Mouse (Mus musculus) lung, embryonic 15.5 days (tissue): Measurements from ENCODE around the gene Lrmda. TPM values are rescaled to one million over a fixed set of nuclear protein-coding genes. Genes with fewer than 3 reads are reported as not detected.

Source experiments
- ATAC-seq: fragments of 200-750 bp; cut with Nextera tagmentation; 2 replicates; pipeline ENCODE4 v1.8.0; 2017; ENCODE audit warnings: moderate number of reproducible peaks, borderline replicate concordance; ENCODE audit not compliant: low FRiP score, low TSS enrichment; ENCODE audit errors: extremely low read depth
- H3K27ac ChIP-seq: fragments of 300-500 bp; sonication (generic); 2 replicates; pipeline ENCODE4 v1.5.1; 2015; ENCODE audit warnings: moderate library complexity, mild to moderate bottlenecking, inconsistent platforms
- H3K27me3 ChIP-seq: fragments of 300-500 bp; sonication (generic); 2 replicates; pipeline ENCODE4 v1.6.1; 2015; ENCODE audit warnings: inconsistent platforms
- H3K36me3 ChIP-seq: fragments of 300-500 bp; sonication (generic); 2 replicates; pipeline ENCODE4 v1.6.1; 2015; ENCODE audit warnings: inconsistent platforms
- H3K4me1 ChIP-seq: fragments of 300-500 bp; sonication (generic); 2 replicates; pipeline ENCODE4 v1.6.1; 2015; ENCODE audit warnings: inconsistent platforms
- H3K4me2 ChIP-seq: fragments of 300-500 bp; sonication (generic); 2 replicates; pipeline ENCODE4 v1.6.1; 2015; ENCODE audit warnings: inconsistent platforms, mild to moderate bottlenecking, moderate library complexity
- H3K4me3 ChIP-seq: fragments of 300-500 bp; sonication (generic); 2 replicates; pipeline ENCODE4 v1.5.1; 2015; ENCODE audit warnings: mild to moderate bottlenecking, inconsistent platforms
- H3K9ac ChIP-seq: fragments of 300-500 bp; sonication (generic); 2 replicates; pipeline ENCODE4 v1.6.1; 2015; ENCODE audit warnings: inconsistent platforms
- H3K9me3 ChIP-seq: fragments of 300-500 bp; sonication (generic); 2 replicates; pipeline ENCODE4 v1.6.1; 2016; ENCODE audit warnings: inconsistent platforms
- WGBS: fragments of 180-500 bp; shearing (Covaris S2); methylation state at CpG from one replicate; pipeline ENCODE4 v1.1.7; 2015; 5-methylcytosine and 5-hydroxymethylcytosine counted together
- polyA plus RNA-seq: library from polyadenylated mRNA; unstranded; fragments of >200 nt; fragmentation: Nextera tagmentation; extraction: Ambion mirVana; gene quantifications from 2 replicates; pipeline ENCODE4 v1.2.1, GENCODE M21; 2015

Lrmda gene
- polyA plus RNA-seq, 1 experiment from 2014 or later, result 0.39 TPM

- Histone ChIP-seq H3K4me1 (peaks cover 29% of the 10 kb centered on the region), H3K9me3 (no peaks in the 10 kb centered on the region), H3K27ac (no peak overlapping the region), H3K4me2 (no peak overlapping the region), H3K9ac (no peak overlapping the region), H3K4me3 (no peak overlapping the region), H3K27me3 (no peaks in the 10 kb centered on the region), H3K36me3 (no peaks in the 10 kb centered on the region)
- ATAC-seq, result no peak
Measured at GRCm38 (mm10) chr14:22712388-22712787, 692.9 kb downstream of the Lrmda start.

DNA sequence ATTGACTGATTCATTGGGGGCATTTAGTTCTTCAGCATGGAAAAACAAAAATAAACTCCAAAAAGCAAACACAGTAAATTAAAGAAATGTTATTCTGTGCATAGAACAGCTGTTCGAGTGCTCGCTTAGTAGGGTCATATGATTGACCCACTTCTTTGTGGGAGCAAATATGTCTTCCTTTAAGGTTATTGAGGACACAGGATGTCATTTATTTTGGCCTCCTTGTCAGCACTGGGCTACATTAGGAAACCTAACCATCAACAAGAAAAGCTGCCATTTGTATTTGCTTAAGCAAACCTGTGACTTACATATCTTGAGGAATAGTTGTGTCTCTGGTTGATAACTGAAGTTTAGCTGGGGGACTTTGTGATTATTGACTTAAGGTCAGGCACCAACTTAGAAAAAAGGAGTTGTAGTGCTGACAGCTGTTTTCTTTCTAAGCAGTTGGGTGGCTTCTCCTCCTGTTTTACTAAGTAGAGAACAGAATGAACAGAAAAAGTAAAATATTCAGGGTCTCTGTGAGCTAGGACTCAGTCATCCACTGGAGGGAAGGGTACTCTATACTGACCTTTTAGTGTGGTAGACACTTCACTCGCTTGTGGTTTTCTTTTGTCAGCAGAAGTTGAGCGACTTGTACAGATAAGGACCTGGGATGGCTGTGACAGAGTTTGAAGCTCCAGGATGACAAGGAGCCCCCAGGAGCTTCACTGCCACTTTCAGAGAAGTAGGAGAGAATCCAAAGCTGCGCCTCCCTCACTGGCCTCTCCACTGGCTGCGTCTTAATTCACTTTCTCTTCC is 696.3 kb downstream of the Lrmda start:
- no peak overlapping the region for H3K9ac ChIP-seq
- no peaks in the 10 kb centered on the region for H3K36me3 ChIP-seq
- no peaks in the 10 kb centered on the region for H3K9me3 ChIP-seq
- WGBS, result 38% methylated on average over 6 of the region's 6 CpGs
- H3K27me3 ChIP-seq, result no peaks in the 10 kb centered on the region
- peaks cover 22% of the 10 kb centered on the region; the same call in 1 of the 2 replicates for H3K4me1 ChIP-seq
- peak overlapping the region; percentile 29; the same call in 1 of the 2 replicates for H3K27ac ChIP-seq
- no peak overlapping the region for H3K4me3 ChIP-seq
- ATAC-seq, result 0 out of 2 replicates have a peak, but pooled peaks have one; percentile 44
- H3K4me2 ChIP-seq, result no peak overlapping the region

DNA sequence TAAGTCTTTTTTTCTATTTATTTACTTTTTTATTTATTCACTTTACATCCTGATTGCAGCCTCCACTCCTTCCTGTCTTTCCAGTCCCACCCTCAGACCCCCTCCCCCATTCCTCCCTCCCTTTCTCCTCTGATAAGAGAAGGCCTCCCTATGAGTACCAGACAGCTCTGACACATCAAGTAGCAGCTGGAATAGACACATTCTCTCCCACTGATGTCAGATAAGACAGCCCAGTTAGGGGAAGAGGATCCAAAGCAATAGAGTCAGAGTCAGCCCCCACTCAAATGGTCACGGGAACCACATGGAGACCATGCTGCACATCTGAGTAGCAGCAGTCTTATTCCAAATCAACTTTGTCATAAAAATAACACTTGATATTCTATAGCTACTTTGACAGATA is 700.5 kb downstream of the Lrmda start:
- 47% methylated on average over 1 of the region's 1 CpGs for WGBS
- Histone ChIP-seq H3K27ac (peak overlapping the region; percentile 31; the same call in 1 of the 2 replicates), H3K27me3 (no peaks in the 10 kb centered on the region), H3K4me3 (no peak overlapping the region), H3K36me3 (no peaks in the 10 kb centered on the region), H3K9me3 (no peaks in the 10 kb centered on the region), H3K9ac (no peak overlapping the region), H3K4me1 (0 out of 2 replicates have a peak, but pooled peaks cover 11% of the 10 kb centered on the region), H3K4me2 (no peak overlapping the region)
- peak; percentile 73; the same call in 1 of the 2 replicates for ATAC-seq

- Histone ChIP-seq H3K9me3 (no peaks in the 10 kb centered on the region), H3K27me3 (no peaks in the 10 kb centered on the region), H3K4me3 (no peak overlapping the region), H3K36me3 (no peaks in the 10 kb centered on the region), H3K4me2 (no peak overlapping the region), H3K27ac (no peak overlapping the region), H3K9ac (no peak overlapping the region), H3K4me1 (0 out of 2 replicates have a peak, but pooled peaks cover 6% of the 10 kb centered on the region)
- no peak for ATAC-seq
- 37% methylated on average over 5 of the region's 5 CpGs for WGBS
Measured at GRCm38 (mm10) chr14:22721845-22722244, 702.3 kb downstream of the Lrmda start.

- 77% methylated on average over 2 of the region's 2 CpGs for WGBS
- Histone ChIP-seq H3K9me3 (no peaks in the 10 kb centered on the region), H3K36me3 (no peaks in the 10 kb centered on the region), H3K4me2 (no peak overlapping the region), H3K27ac (no peak overlapping the region), H3K27me3 (no peaks in the 10 kb centered on the region), H3K4me3 (no peak overlapping the region), H3K9ac (no peak overlapping the region), H3K4me1 (no peaks in the 10 kb centered on the region)
- ATAC-seq, result no peak
Measured at GRCm38 (mm10) chr14:22727548-22727947, 708.0 kb downstream of the Lrmda start.

- no peak overlapping the region for H3K4me3 ChIP-seq
- no peaks in the 10 kb centered on the region for H3K27me3 ChIP-seq
- WGBS, result 86% methylated on average over 8 of the region's 8 CpGs
- H3K4me1 ChIP-seq, result no peaks in the 10 kb centered on the region
- no peak for ATAC-seq
- no peaks in the 10 kb centered on the region for H3K36me3 ChIP-seq
- no peak overlapping the region for H3K9ac ChIP-seq
- H3K27ac ChIP-seq, result no peak overlapping the region
- H3K4me2 ChIP-seq, result no peak overlapping the region
- H3K9me3 ChIP-seq, result no peaks in the 10 kb centered on the region
Measured at GRCm38 (mm10) chr14:22728611-22729223, 709.2 kb downstream of the Lrmda start.

- Histone ChIP-seq H3K27me3 (no peaks in the 10 kb centered on the region), H3K36me3 (no peaks in the 10 kb centered on the region), H3K4me3 (no peak overlapping the region), H3K27ac (peak overlapping the region; percentile 34), H3K9ac (no peak overlapping the region), H3K9me3 (no peaks in the 10 kb centered on the region), H3K4me1 (peaks cover 7% of the 10 kb centered on the region; the same call in 1 of the 2 replicates), H3K4me2 (no peak overlapping the region; the same call in 1 of the 2 replicates)
- 62% methylated on average over 11 of the region's 11 CpGs for WGBS
- ATAC-seq, result peak; percentile 79
Measured at GRCm38 (mm10) chr14:22738603-22739002, 719.1 kb downstream of the Lrmda start.

DNA sequence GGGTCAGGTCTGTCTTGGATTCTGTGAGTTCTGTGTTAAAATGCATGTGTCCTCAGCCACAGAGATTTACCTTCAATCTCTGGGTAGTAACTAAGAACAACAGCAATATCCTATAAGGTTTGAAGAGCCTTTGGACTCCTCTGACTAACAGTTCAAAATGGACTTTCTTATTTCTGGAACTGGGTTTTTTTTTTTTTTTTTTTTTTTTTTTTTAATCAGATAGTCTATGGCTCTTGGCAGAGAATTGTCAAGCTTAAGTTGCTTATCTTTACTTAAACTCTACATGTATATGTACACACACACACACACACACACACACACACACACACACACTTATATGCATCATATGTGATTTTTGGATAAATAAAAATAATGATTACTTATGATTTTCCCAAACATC is 723.0 kb downstream of the Lrmda start:
- no peaks in the 10 kb centered on the region for H3K36me3 ChIP-seq
- no peak overlapping the region for H3K27ac ChIP-seq
- no peak overlapping the region for H3K4me2 ChIP-seq
- H3K4me1 ChIP-seq, result peaks cover 28% of the 10 kb centered on the region
- H3K9ac ChIP-seq, result no peak overlapping the region
- no peak overlapping the region for H3K4me3 ChIP-seq
- no peaks in the 10 kb centered on the region for H3K9me3 ChIP-seq
- no peaks in the 10 kb centered on the region for H3K27me3 ChIP-seq
- ATAC-seq, result no peak

- no peaks in the 10 kb centered on the region for H3K9me3 ChIP-seq
- 62% methylated on average over 4 of the region's 4 CpGs for WGBS
- H3K4me2 ChIP-seq, result no peak overlapping the region
- no peaks in the 10 kb centered on the region for H3K36me3 ChIP-seq
- peaks cover 28% of the 10 kb centered on the region for H3K4me1 ChIP-seq
- H3K27ac ChIP-seq, result no peak overlapping the region
- no peak for ATAC-seq
- H3K4me3 ChIP-seq, result no peak overlapping the region
- no peaks in the 10 kb centered on the region for H3K27me3 ChIP-seq
- H3K9ac ChIP-seq, result no peak overlapping the region
Measured at GRCm38 (mm10) chr14:22743264-22743663, 723.8 kb downstream of the Lrmda start.

DNA sequence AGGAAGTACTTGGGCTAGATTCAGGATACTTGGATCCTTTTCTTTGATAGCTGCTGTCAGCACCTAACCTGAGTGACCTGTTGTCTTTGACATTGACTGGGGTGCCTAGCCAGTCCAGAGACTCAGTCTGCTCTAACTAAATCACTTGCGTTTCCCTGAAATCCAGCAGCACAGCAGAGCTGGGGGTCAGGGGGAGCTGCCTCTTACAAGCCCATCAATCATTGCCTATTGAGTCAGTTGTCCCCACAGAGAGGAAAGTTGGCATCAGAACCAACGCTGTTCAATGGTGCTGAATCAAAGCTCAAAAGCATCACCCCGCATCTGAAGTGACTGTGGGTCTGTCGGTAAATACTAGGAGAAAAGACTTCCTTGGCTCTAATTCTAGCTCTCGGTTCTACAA is 725.2 kb downstream of the Lrmda start:
- no peak for ATAC-seq
- 29% methylated on average over 5 of the region's 5 CpGs for WGBS
- H3K27ac ChIP-seq, result peak overlapping the region; percentile 53; the same call in 1 of the 2 replicates

GRCm38 (mm10) chr14:22745263-22745881 is 725.9 kb downstream of the Lrmda start:
- Histone ChIP-seq H3K9ac (no peak overlapping the region), H3K4me2 (peak overlapping the region; percentile 25; the same call in 1 of the 2 replicates), H3K27me3 (no peaks in the 10 kb centered on the region), H3K9me3 (no peaks in the 10 kb centered on the region), H3K27ac (peak overlapping the region; percentile 88), H3K4me1 (peaks cover 32% of the 10 kb centered on the region), H3K4me3 (no peak overlapping the region), H3K36me3 (no peaks in the 10 kb centered on the region)
- 33% methylated on average over 1 of the region's 1 CpGs for WGBS
- no peak for ATAC-seq

More for the DNA sequence above, 725.2 kb downstream of the Lrmda start:
- H3K9ac ChIP-seq, result no peak overlapping the region
- H3K9me3 ChIP-seq, result no peaks in the 10 kb centered on the region
- no peak overlapping the region for H3K4me3 ChIP-seq
- no peaks in the 10 kb centered on the region for H3K27me3 ChIP-seq
- no peaks in the 10 kb centered on the region for H3K36me3 ChIP-seq
- H3K4me1 ChIP-seq, result peaks cover 27% of the 10 kb centered on the region
- no peak overlapping the region for H3K4me2 ChIP-seq
